Mouse (Mus musculus) forebrain, embryonic 11.5 days (tissue): ENCODE results near the gene Trf. TPM values are rescaled to one million over a fixed set of nuclear protein-coding genes. Genes with fewer than 3 reads are reported as not detected.

Experiments
- ATAC-seq: fragments of 200-750 bp; cut with Nextera tagmentation; replicated peaks from 2 replicates; pipeline ENCODE4 v1.8.0; 2017; ENCODE audit warnings: moderate TSS enrichment; ENCODE audit not compliant: low FRiP score
- DNase-seq: peaks from one replicate; pipeline ENCODE4 v3.0.0-alpha.2; 2017; ENCODE audit warnings: low spot score
- H3K27ac ChIP-seq: fragments of 300-500 bp; sonication (generic); 2 replicates; pipeline ENCODE4 v1.5.1; 2014; ENCODE audit warnings: low read depth, low read length
- H3K27me3 ChIP-seq: fragments of 300-500 bp; sonication (generic); 2 replicates; pipeline ENCODE4 v1.6.1; 2014; ENCODE audit warnings: mild to moderate bottlenecking, low read length, mixed read lengths; ENCODE audit not compliant: control insufficient read depth, insufficient read depth
- H3K36me3 ChIP-seq: fragments of 300-500 bp; sonication (generic); 2 replicates; pipeline ENCODE4 v1.6.1; 2014; ENCODE audit warnings: mild to moderate bottlenecking, low read length, moderate library complexity, mixed read lengths; ENCODE audit not compliant: control insufficient read depth, insufficient read depth
- H3K4me1 ChIP-seq: fragments of 300-500 bp; sonication (generic); replicated peaks from 2 replicates; pipeline ENCODE4 v1.6.1; 2014; ENCODE audit warnings: low read length, mixed read lengths; ENCODE audit not compliant: control insufficient read depth, insufficient read depth
- H3K4me2 ChIP-seq: fragments of 300-500 bp; sonication (generic); 2 replicates; pipeline ENCODE4 v1.6.1; 2014; ENCODE audit warnings: low read depth, mild to moderate bottlenecking, low read length, moderate library complexity, mixed read lengths; ENCODE audit not compliant: severe bottlenecking
- H3K4me3 ChIP-seq: fragments of 300-500 bp; sonication (generic); 2 replicates; pipeline ENCODE4 v1.5.1; 2014; ENCODE audit warnings: low read depth, low read length
- H3K9ac ChIP-seq: fragments of 300-500 bp; sonication (generic); 2 replicates; pipeline ENCODE4 v1.6.1; 2014; ENCODE audit warnings: low read length
- H3K9me3 ChIP-seq: fragments of 300-500 bp; sonication (generic); 2 replicates; pipeline ENCODE4 v1.6.1; 2016; ENCODE audit warnings: low read length, mixed read lengths; ENCODE audit not compliant: control insufficient read depth
- WGBS: fragments of 180-500 bp; shearing (Covaris S2); extraction: QIAGEN DNeasy Blood & Tissue Kit; methylation state at CpG from one replicate; pipeline ENCODE4 v1.1.7; 2014; 5-methylcytosine and 5-hydroxymethylcytosine counted together
- polyA plus RNA-seq: library from polyadenylated mRNA; unstranded; fragments of >200 nt; fragmentation: Nextera tagmentation; extraction: Ambion mirVana; gene quantifications from 2 replicates; pipeline ENCODE4 v1.2.1, GENCODE M21; 2014

Trf gene
- polyA plus RNA-seq, 1 experiment from 2014 or later = 11.6 TPM

- Histone ChIP-seq H3K4me1 (no peaks in the 10 kb centered on the region), H3K9ac (no peak overlapping the region), H3K27me3 (no peaks in the 10 kb centered on the region), H3K9me3 (no peaks in the 10 kb centered on the region), H3K36me3 (no peaks in the 10 kb centered on the region), H3K4me2 (no peak overlapping the region), H3K4me3 (no peak overlapping the region), H3K27ac (no peak overlapping the region)
- 86% methylated on average over 15 of the region's 15 CpGs for WGBS
- no peak for DNase-seq
- ATAC-seq = no peak
Measured at GRCm38 (mm10) chr9:103229037-103229867, 992 bp downstream of the Trf start.

- DNase-seq (no peak), ATAC-seq (no peak)
- Histone ChIP-seq H3K4me1 (no peaks in the 10 kb centered on the region), H3K36me3 (no peaks in the 10 kb centered on the region), H3K9me3 (no peaks in the 10 kb centered on the region), H3K4me2 (no peak overlapping the region), H3K4me3 (no peak overlapping the region), H3K27me3 (no peaks in the 10 kb centered on the region), H3K27ac (no peak overlapping the region), H3K9ac (no peak overlapping the region)
- 89% methylated on average over 13 of the region's 13 CpGs for WGBS
Measured at GRCm38 (mm10) chr9:103228370-103229003, 1.8 kb downstream of the Trf start.

GRCm38 (mm10) chr9:103227760-103228159, 2.5 kb downstream of the Trf start:
- Histone ChIP-seq H3K4me1 (no peaks in the 10 kb centered on the region), H3K27ac (no peak overlapping the region), H3K27me3 (no peaks in the 10 kb centered on the region), H3K4me2 (no peak overlapping the region), H3K36me3 (no peaks in the 10 kb centered on the region), H3K4me3 (no peak overlapping the region), H3K9me3 (no peaks in the 10 kb centered on the region), H3K9ac (no peak overlapping the region)
- DNase-seq (no peak), ATAC-seq (no peak)
- WGBS = 88% methylated on average over 16 of the region's 16 CpGs

GRCm38 (mm10) chr9:103226806-103227205, 3.4 kb downstream of the Trf start:
- 95% methylated on average over 15 of the region's 15 CpGs for whole genome bisulfite sequencing

GRCm38 (mm10) chr9:103225464-103225863, 4.8 kb downstream of the Trf start:
- H3K36me3 ChIP-seq = no peaks in the 10 kb centered on the region
- H3K4me3 ChIP-seq = no peak overlapping the region
- H3K27me3 ChIP-seq = no peaks in the 10 kb centered on the region
- H3K9ac ChIP-seq = no peak overlapping the region
- DNase-seq (no peak), ATAC-seq (no peak)
- WGBS = 72% methylated on average over 3 of the region's 3 CpGs
- H3K9me3 ChIP-seq = no peaks in the 10 kb centered on the region
- no peak overlapping the region for H3K27ac ChIP-seq
- no peak overlapping the region for H3K4me2 ChIP-seq
- no peaks in the 10 kb centered on the region for H3K4me1 ChIP-seq

More at GRCm38 (mm10) chr9:103226806-103227205, 3.4 kb downstream of the Trf start:
- Histone ChIP-seq H3K4me3 (no peak overlapping the region), H3K9ac (no peak overlapping the region), H3K4me2 (no peak overlapping the region), H3K36me3 (no peaks in the 10 kb centered on the region), H3K27me3 (no peaks in the 10 kb centered on the region), H3K4me1 (no peaks in the 10 kb centered on the region), H3K27ac (no peak overlapping the region), H3K9me3 (no peaks in the 10 kb centered on the region)
- DNase-seq (no peak), ATAC-seq (no peak)

- 95% methylated on average over 7 of the region's 7 CpGs for WGBS
Measured at GRCm38 (mm10) chr9:103224721-103225120, 5.5 kb downstream of the Trf start.

GRCm38 (mm10) chr9:103214281-103214680, 16.0 kb downstream of the Trf start:
- H3K4me2 ChIP-seq = no peak overlapping the region

More at GRCm38 (mm10) chr9:103224721-103225120, 5.5 kb downstream of the Trf start:
- DNase-seq = no peak
- Histone ChIP-seq H3K27me3 (no peaks in the 10 kb centered on the region), H3K4me2 (no peak overlapping the region), H3K4me1 (no peaks in the 10 kb centered on the region), H3K4me3 (no peak overlapping the region), H3K36me3 (no peaks in the 10 kb centered on the region), H3K9ac (no peak overlapping the region), H3K9me3 (no peaks in the 10 kb centered on the region), H3K27ac (no peak overlapping the region)
- ATAC-seq = no peak

GRCm38 (mm10) chr9:103213631-103214030, 16.6 kb downstream of the Trf start:
- no peak overlapping the region for H3K4me2 ChIP-seq
- no peak overlapping the region for H3K27ac ChIP-seq
- no peaks in the 10 kb centered on the region for H3K4me1 ChIP-seq
- ATAC-seq (no peak), DNase-seq (no peak)
- H3K4me3 ChIP-seq = no peak overlapping the region
- no peak overlapping the region for H3K9ac ChIP-seq
- 69% methylated on average over 2 of the region's 2 CpGs for WGBS
- H3K27me3 ChIP-seq = no peaks in the 10 kb centered on the region
- H3K9me3 ChIP-seq = no peaks in the 10 kb centered on the region
- H3K36me3 ChIP-seq = no peaks in the 10 kb centered on the region

More at GRCm38 (mm10) chr9:103214281-103214680, 16.0 kb downstream of the Trf start:
- Histone ChIP-seq H3K27me3 (no peaks in the 10 kb centered on the region), H3K27ac (no peak overlapping the region), H3K36me3 (no peaks in the 10 kb centered on the region), H3K4me1 (no peaks in the 10 kb centered on the region), H3K9me3 (no peaks in the 10 kb centered on the region), H3K4me3 (no peak overlapping the region), H3K9ac (no peak overlapping the region)
- 77% methylated on average over 6 of the region's 6 CpGs for WGBS
- ATAC-seq (no peak), DNase-seq (no peak)
